Mouse (Mus musculus) lung, embryonic 15.5 days (tissue): ENCODE data around the gene Hist1h2bm. TPM values are rescaled to one million over a fixed set of nuclear protein-coding genes. Genes with fewer than 3 reads are reported as not detected.
"Not testable (repeated sequence)": the region's sequence is repeated elsewhere in the genome, so short reads cannot be mapped to it uniquely, and the experiment has no call there.

ENCODE experiments used
- ATAC-seq: fragments of 200-750 bp; cut with Nextera tagmentation; 2 replicates; pipeline ENCODE4 v1.8.0; 2017; ENCODE audit warnings: moderate number of reproducible peaks, borderline replicate concordance; ENCODE audit not compliant: low FRiP score, low TSS enrichment; ENCODE audit errors: extremely low read depth
- H3K27ac ChIP-seq: fragments of 300-500 bp; sonication (generic); 2 replicates; pipeline ENCODE4 v1.5.1; 2015; ENCODE audit warnings: moderate library complexity, mild to moderate bottlenecking, inconsistent platforms
- H3K27me3 ChIP-seq: fragments of 300-500 bp; sonication (generic); 2 replicates; pipeline ENCODE4 v1.6.1; 2015; ENCODE audit warnings: inconsistent platforms
- H3K36me3 ChIP-seq: fragments of 300-500 bp; sonication (generic); 2 replicates; pipeline ENCODE4 v1.6.1; 2015; ENCODE audit warnings: inconsistent platforms
- H3K4me1 ChIP-seq: fragments of 300-500 bp; sonication (generic); 2 replicates; pipeline ENCODE4 v1.6.1; 2015; ENCODE audit warnings: inconsistent platforms
- H3K4me2 ChIP-seq: fragments of 300-500 bp; sonication (generic); 2 replicates; pipeline ENCODE4 v1.6.1; 2015; ENCODE audit warnings: inconsistent platforms, mild to moderate bottlenecking, moderate library complexity
- H3K4me3 ChIP-seq: fragments of 300-500 bp; sonication (generic); 2 replicates; pipeline ENCODE4 v1.5.1; 2015; ENCODE audit warnings: mild to moderate bottlenecking, inconsistent platforms
- H3K9ac ChIP-seq: fragments of 300-500 bp; sonication (generic); 2 replicates; pipeline ENCODE4 v1.6.1; 2015; ENCODE audit warnings: inconsistent platforms
- H3K9me3 ChIP-seq: fragments of 300-500 bp; sonication (generic); 2 replicates; pipeline ENCODE4 v1.6.1; 2016; ENCODE audit warnings: inconsistent platforms
- WGBS: fragments of 180-500 bp; shearing (Covaris S2); methylation state at CpG from one replicate; pipeline ENCODE4 v1.1.7; 2015; 5-methylcytosine and 5-hydroxymethylcytosine counted together
- polyA plus RNA-seq: library from polyadenylated mRNA; unstranded; fragments of >200 nt; fragmentation: Nextera tagmentation; extraction: Ambion mirVana; gene quantifications from 2 replicates; pipeline ENCODE4 v1.2.1, GENCODE M21; 2015

Gene Hist1h2bm
- polyA plus RNA-seq, 1 experiment from 2014 or later = 5.5 TPM

GRCm38 (mm10) chr13:21716540-21717391 is 5.1 kb upstream of the Hist1h2bm start:
- Histone ChIP-seq H3K9ac (peak overlapping the region; percentile 45), H3K4me3 (peak overlapping the region; percentile 34), H3K4me1 (peaks cover 27% of the 10 kb centered on the region), H3K27ac (peak overlapping the region; percentile 89), H3K4me2 (peak overlapping the region; percentile 56)
- WGBS = 0% methylated on average over 15 of the region's 38 CpGs
- ATAC-seq, H3K36me3 ChIP-seq, H3K9me3 ChIP-seq, H3K27me3 ChIP-seq: not testable (repeated sequence)

- under 1% methylated on average over 29 of the region's 56 CpGs for WGBS
- Histone ChIP-seq H3K4me2 (peak within 1 kb of the TSS; percentile 63), H3K4me3 (peak within 1 kb of the TSS; percentile 44), H3K9ac (peak within 1 kb of the TSS; percentile 55), H3K4me1 (peaks cover 29% of the 10 kb centered on the region), H3K27ac (peak within 1 kb of the TSS; percentile 89)
- not testable (repeated sequence) for H3K27me3 ChIP-seq, H3K36me3 ChIP-seq, H3K9me3 ChIP-seq
- peak; percentile 35; the same call in 1 of the 2 replicates for ATAC-seq
These were observed 4.2 kb upstream of the Hist1h2bm start, which contains the start of gene Hist1h3h for GRCm38 (mm10) chr13:21717397-21718357. Gene Hist1h3h (plus strand): TSS chr13:21717659.

- peak overlapping the region; percentile 89 for H3K27ac ChIP-seq
These were observed 3.3 kb upstream of the Hist1h2bm start for GRCm38 (mm10) chr13:21718381-21719080.

GRCm38 (mm10) chr13:21721107-21721756 is 612 bp upstream of the Hist1h2bm start:
- ATAC-seq = peak; percentile 15; the same call in 1 of the 2 replicates
- Histone ChIP-seq H3K4me3 (peak overlapping the region; percentile 42), H3K4me2 (peak overlapping the region; percentile 61), H3K27ac (peak overlapping the region; percentile 95), H3K4me1 (peaks cover 26% of the 10 kb centered on the region), H3K9ac (peak overlapping the region; percentile 52)
- 2% methylated on average over 24 of the region's 44 CpGs for WGBS
- not testable (repeated sequence) for H3K27me3 ChIP-seq, H3K9me3 ChIP-seq, H3K36me3 ChIP-seq

More at GRCm38 (mm10) chr13:21718381-21719080, 3.3 kb upstream of the Hist1h2bm start:
- 43% methylated on average over 4 of the region's 4 CpGs for WGBS
- no peak for ATAC-seq
- Histone ChIP-seq H3K4me2 (peak overlapping the region; percentile 63), H3K27me3 (no peaks in the 10 kb centered on the region), H3K4me1 (peaks cover 33% of the 10 kb centered on the region), H3K36me3 (no peaks in the 10 kb centered on the region), H3K9ac (peak overlapping the region; percentile 55), H3K4me3 (peak overlapping the region; percentile 44), H3K9me3 (no peaks in the 10 kb centered on the region)

DNA sequence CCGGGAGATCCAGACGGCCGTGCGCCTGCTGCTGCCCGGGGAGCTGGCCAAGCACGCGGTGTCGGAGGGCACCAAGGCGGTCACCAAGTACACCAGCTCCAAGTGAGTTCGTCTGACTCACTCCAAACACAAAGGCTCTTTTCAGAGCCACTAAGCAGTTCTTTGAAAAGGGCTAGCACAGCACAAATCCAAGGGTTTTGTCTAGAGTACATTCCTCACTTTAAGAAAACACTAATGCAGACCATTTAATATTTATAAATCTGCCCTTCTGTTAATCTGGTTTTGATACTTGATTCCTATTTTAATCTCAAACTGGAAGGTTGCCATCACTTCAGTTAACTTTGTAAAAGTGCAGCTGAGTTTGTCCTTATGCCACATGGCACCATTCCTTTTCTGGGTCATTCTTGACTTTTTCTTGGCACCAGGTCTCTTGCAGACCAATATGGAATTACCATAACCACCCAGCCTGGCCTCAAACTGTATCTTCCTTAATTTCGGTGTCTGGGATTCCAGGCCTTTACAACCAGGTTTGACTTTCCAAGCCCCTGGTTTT is 605 bp downstream of the Hist1h2bm start:
- peak; percentile 31; the same call in 1 of the 2 replicates for ATAC-seq
- Histone ChIP-seq H3K9ac (peak overlapping the region; percentile 40), H3K27me3 (no peaks in the 10 kb centered on the region), H3K27ac (peak overlapping the region; percentile 95), H3K4me2 (peak overlapping the region; percentile 61), H3K4me1 (peaks cover 26% of the 10 kb centered on the region), H3K9me3 (no peaks in the 10 kb centered on the region), H3K4me3 (peak overlapping the region; percentile 31), H3K36me3 (no peaks in the 10 kb centered on the region)
- WGBS = 2% methylated on average over 11 of the region's 11 CpGs

- ATAC-seq = no peak
- no peaks in the 10 kb centered on the region for H3K36me3 ChIP-seq
- peaks cover 24% of the 10 kb centered on the region for H3K4me1 ChIP-seq
- H3K27me3 ChIP-seq = no peaks in the 10 kb centered on the region
- H3K4me2 ChIP-seq = peak overlapping the region; percentile 61
- peak overlapping the region; percentile 95 for H3K27ac ChIP-seq
- no peaks in the 10 kb centered on the region for H3K9me3 ChIP-seq
- peak overlapping the region; percentile 31; the same call in 1 of the 2 replicates for H3K4me3 ChIP-seq
- 0 out of 2 replicates have a peak overlapping the region, but pooled peaks have one; percentile 40 for H3K9ac ChIP-seq
- WGBS = 37% methylated on average over 5 of the region's 5 CpGs
These were observed 1.4 kb downstream of the Hist1h2bm start for GRCm38 (mm10) chr13:21722993-21723836.

DNA sequence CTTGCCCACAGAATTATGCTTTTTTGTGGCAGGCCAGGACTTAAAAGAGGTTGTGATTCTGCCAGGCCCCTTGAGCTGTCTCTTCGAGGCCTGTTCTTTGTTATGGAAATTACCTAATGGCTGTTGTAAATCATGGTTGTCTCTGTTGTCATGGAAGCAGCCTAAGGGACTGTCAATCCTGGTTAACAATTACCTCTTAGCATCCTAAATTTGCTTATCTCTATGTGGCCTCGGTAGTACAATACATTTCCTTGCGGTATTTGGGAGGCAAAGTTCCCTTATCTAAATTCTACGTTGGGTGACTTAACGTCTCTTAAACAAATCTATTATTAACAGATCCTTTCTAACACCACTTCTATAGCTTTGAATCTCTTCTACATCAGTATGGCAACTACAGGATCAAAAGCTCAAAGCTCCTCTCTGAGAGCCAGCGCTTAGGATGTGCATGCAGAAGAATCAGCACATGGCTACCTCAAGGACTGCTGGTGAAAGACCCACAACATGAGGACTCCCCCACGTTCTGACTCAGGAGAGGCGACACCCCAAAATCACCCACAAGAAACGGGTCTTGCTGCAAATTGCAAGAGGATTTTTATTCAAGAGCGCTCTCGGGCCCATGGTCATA is 6.2 kb downstream of the Hist1h2bm start:
- no peaks in the 10 kb centered on the region for H3K27me3 ChIP-seq
- H3K9me3 ChIP-seq = no peaks in the 10 kb centered on the region
- 43% methylated on average over 11 of the region's 11 CpGs for WGBS
- no peak overlapping the region for H3K4me3 ChIP-seq
- no peak overlapping the region for H3K4me2 ChIP-seq
- no peak overlapping the region for H3K9ac ChIP-seq
- no peak overlapping the region for H3K27ac ChIP-seq
- H3K36me3 ChIP-seq = no peaks in the 10 kb centered on the region
- no peak for ATAC-seq
- 0 out of 2 replicates have a peak, but pooled peaks cover under 1% of the 10 kb centered on the region for H3K4me1 ChIP-seq

DNA sequence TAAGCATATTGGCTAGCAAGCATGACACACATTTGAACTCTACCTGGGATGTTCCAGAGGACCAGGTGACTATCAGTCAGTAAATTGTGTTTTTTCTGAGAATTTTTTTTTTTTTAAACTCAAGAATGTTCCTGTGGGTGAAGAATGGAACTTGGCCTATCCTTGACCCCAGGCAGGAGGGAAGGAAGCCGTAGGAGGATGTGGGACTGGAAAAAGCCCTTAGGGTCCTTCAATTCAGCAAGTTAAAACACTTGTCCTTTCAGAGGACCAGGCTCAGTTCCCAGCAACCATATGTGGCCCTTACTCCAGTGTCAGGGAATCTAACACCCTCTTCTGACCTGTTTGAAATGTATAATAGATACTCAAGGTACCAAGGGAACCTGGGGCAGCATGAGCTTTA is 7.7 kb downstream of the Hist1h2bm start:
- Histone ChIP-seq H3K27me3 (no peaks in the 10 kb centered on the region), H3K4me2 (no peak overlapping the region), H3K9ac (no peak overlapping the region), H3K27ac (no peak overlapping the region), H3K9me3 (no peaks in the 10 kb centered on the region), H3K4me3 (no peak overlapping the region), H3K4me1 (no peaks in the 10 kb centered on the region), H3K36me3 (no peaks in the 10 kb centered on the region)
- WGBS = 50% methylated on average over 1 of the region's 1 CpGs
- no peak for ATAC-seq

DNA sequence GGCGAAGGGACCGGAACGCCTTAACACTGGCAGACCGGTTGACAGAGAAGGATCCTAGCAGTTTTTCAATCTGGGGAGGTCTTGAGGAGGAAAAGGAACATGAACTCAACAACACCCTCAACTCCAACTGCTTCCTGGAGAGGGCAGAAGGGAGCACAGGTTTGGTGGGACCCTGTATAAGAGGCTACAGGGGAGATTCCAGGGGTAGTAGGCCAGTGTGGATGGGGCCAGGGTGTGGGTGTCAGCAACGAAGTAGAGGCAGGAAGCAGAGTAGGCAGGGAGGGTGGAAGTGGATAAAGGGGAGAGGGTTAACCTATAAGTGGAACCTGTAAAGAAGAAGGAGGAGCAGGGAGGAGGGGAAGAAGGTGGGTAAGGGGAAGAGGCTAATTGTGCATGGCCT is 11.6 kb downstream of the Hist1h2bm start:
- no peak overlapping the region for H3K9ac ChIP-seq
- peak overlapping the region; percentile 98 for H3K27ac ChIP-seq
- H3K36me3 ChIP-seq = no peaks in the 10 kb centered on the region
- no peaks in the 10 kb centered on the region for H3K27me3 ChIP-seq
- 72% methylated on average over 5 of the region's 5 CpGs for WGBS
- no peak overlapping the region for H3K4me3 ChIP-seq
- H3K4me2 ChIP-seq = no peak overlapping the region
- no peak for ATAC-seq
- no peaks in the 10 kb centered on the region for H3K9me3 ChIP-seq
- peaks cover 9% of the 10 kb centered on the region; the same call in 1 of the 2 replicates for H3K4me1 ChIP-seq
